Mouse (Mus musculus) midbrain, embryonic 13.5 days (tissue): ENCODE results near the gene Fzd5. TPM values are rescaled to one million over a fixed set of nuclear protein-coding genes. Genes with fewer than 3 reads are reported as not detected.

Experiments used
- ATAC-seq: fragments of 200-750 bp; cut with Nextera tagmentation; 2 replicates; pipeline ENCODE4 v1.8.0; 2017; ENCODE audit warnings: mild to moderate bottlenecking, moderate TSS enrichment, moderate library complexity
- H3K27ac ChIP-seq: fragments of 300-500 bp; sonication (generic); 2 replicates; pipeline ENCODE4 v1.5.1; 2015; ENCODE audit warnings: inconsistent platforms, mild to moderate bottlenecking, moderate library complexity
- H3K27me3 ChIP-seq: fragments of 300-500 bp; sonication (generic); 2 replicates; pipeline ENCODE4 v1.6.1; 2015; ENCODE audit warnings: mild to moderate bottlenecking, inconsistent platforms
- H3K36me3 ChIP-seq: fragments of 300-500 bp; sonication (generic); 2 replicates; pipeline ENCODE4 v1.6.1; 2015; ENCODE audit warnings: mild to moderate bottlenecking, inconsistent platforms
- H3K4me1 ChIP-seq: fragments of 300-500 bp; sonication (generic); replicated peaks from 2 replicates; pipeline ENCODE4 v1.6.1; 2015; ENCODE audit warnings: inconsistent platforms
- H3K4me2 ChIP-seq: fragments of 300-500 bp; sonication (generic); replicated peaks from 2 replicates; pipeline ENCODE4 v1.6.1; 2015; ENCODE audit warnings: moderate library complexity, mild to moderate bottlenecking, inconsistent platforms
- H3K4me3 ChIP-seq: fragments of 300-500 bp; sonication (generic); replicated peaks from 2 replicates; pipeline ENCODE4 v1.5.1; 2015; ENCODE audit warnings: mild to moderate bottlenecking, inconsistent platforms
- H3K9ac ChIP-seq: fragments of 300-500 bp; sonication (generic); replicated peaks from 2 replicates; pipeline ENCODE4 v1.6.1; 2015; ENCODE audit warnings: mild to moderate bottlenecking, inconsistent platforms
- H3K9me3 ChIP-seq: fragments of 300-500 bp; sonication (generic); 2 replicates; pipeline ENCODE4 v1.6.1; 2016; ENCODE audit warnings: mild to moderate bottlenecking, inconsistent platforms
- WGBS: fragments of 180-500 bp; shearing (Covaris S2); methylation state at CpG from one replicate; pipeline ENCODE4 v1.1.7; 2015; 5-methylcytosine and 5-hydroxymethylcytosine counted together
- polyA plus RNA-seq: library from polyadenylated mRNA; unstranded; fragments of >200 nt; fragmentation: Nextera tagmentation; extraction: Ambion mirVana; gene quantifications from 2 replicates; pipeline ENCODE4 v1.2.1, GENCODE M21; 2015

Gene Fzd5
- polyA plus RNA-seq, 1 experiment from 2014 or later = 0.40 TPM

DNA sequence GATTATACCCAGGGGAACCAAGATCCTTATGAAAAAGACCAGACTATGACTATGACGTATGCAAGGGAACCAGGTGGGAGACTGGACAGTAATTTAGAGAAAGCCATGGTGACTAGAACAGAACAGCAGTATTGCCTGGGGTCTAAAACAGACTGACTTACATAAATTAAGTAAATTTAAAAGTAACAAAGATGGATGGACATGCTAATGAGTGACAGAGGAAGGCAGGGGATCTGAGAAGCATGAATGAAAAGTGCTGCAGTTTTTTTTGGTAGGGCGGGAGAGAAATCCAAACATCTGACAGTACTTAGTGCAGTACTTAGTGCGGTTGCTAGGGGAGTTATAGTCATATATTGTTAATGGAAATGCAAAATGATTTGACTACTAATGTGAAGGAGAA, 42.4 kb downstream of the Fzd5 start:
- ATAC-seq = no peak
- no peaks in the 10 kb centered on the region for H3K27me3 ChIP-seq
- H3K4me3 ChIP-seq = no peak overlapping the region
- WGBS = 81% methylated on average over 3 of the region's 3 CpGs
- H3K27ac ChIP-seq = no peak overlapping the region
- no peaks in the 10 kb centered on the region for H3K9me3 ChIP-seq
- H3K4me2 ChIP-seq = no peak overlapping the region
- no peaks in the 10 kb centered on the region for H3K36me3 ChIP-seq
- peaks cover 36% of the 10 kb centered on the region for H3K4me1 ChIP-seq
- no peak overlapping the region for H3K9ac ChIP-seq

DNA sequence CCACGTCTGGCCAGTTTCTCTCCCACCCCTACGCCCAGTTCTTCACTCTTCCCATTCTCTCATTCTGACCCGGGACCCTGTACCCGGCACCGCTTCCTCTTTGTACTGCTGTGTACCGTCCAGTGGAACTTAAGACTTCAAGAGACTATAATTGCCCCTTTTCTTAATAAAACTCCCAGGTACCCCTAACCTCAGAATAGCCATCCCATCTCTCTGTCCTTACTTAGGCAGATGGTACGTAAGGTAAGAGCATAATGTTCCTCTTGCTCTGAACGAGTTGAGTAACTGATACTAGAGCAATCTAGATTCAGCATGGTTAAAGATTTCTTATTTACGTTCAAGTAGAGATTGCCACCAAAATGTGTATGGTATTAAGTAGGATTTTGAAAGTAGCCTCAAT, 46.0 kb downstream of the Fzd5 start:
- ATAC-seq = no peak; the same call in 1 of the 2 replicates
- Histone ChIP-seq H3K27ac (no peak overlapping the region), H3K4me2 (peak overlapping the region; percentile 89), H3K4me3 (peak overlapping the region; percentile 92), H3K9me3 (no peaks in the 10 kb centered on the region), H3K9ac (peak overlapping the region; percentile 93), H3K27me3 (no peaks in the 10 kb centered on the region), H3K4me1 (peaks cover 45% of the 10 kb centered on the region), H3K36me3 (no peaks in the 10 kb centered on the region)
- WGBS = 2% methylated on average over 9 of the region's 9 CpGs

DNA sequence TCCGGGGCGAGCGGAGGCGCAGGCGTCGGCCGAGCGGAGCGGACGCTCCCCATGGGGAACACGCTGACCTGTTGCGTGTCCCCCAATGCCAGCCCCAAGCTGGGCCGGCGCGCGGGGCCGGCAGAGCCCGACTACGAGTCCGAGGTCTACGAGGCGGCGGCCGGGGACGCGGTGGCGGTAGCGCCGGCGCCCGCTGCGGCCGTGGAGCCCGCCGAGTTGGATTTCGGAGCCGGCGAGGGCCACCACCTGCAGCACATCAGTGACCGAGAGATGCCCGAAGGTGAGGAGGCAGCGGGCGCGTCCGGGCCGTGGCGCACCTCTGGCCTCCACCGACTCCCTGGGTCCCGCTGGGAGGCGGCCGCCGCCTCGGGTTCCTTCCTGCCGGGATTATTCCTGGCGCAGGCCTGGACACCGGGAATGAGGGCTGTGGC, 46.4 kb downstream of the Fzd5 start:
- Histone ChIP-seq H3K9ac (peak overlapping the region; percentile 93), H3K9me3 (no peaks in the 10 kb centered on the region), H3K27me3 (no peaks in the 10 kb centered on the region), H3K4me3 (peak overlapping the region; percentile 92), H3K36me3 (no peaks in the 10 kb centered on the region), H3K27ac (peak overlapping the region; percentile 79), H3K4me2 (peak overlapping the region; percentile 89), H3K4me1 (peaks cover 45% of the 10 kb centered on the region)
- WGBS = under 1% methylated on average over 42 of the region's 55 CpGs
- peak; percentile 25 for ATAC-seq

DNA sequence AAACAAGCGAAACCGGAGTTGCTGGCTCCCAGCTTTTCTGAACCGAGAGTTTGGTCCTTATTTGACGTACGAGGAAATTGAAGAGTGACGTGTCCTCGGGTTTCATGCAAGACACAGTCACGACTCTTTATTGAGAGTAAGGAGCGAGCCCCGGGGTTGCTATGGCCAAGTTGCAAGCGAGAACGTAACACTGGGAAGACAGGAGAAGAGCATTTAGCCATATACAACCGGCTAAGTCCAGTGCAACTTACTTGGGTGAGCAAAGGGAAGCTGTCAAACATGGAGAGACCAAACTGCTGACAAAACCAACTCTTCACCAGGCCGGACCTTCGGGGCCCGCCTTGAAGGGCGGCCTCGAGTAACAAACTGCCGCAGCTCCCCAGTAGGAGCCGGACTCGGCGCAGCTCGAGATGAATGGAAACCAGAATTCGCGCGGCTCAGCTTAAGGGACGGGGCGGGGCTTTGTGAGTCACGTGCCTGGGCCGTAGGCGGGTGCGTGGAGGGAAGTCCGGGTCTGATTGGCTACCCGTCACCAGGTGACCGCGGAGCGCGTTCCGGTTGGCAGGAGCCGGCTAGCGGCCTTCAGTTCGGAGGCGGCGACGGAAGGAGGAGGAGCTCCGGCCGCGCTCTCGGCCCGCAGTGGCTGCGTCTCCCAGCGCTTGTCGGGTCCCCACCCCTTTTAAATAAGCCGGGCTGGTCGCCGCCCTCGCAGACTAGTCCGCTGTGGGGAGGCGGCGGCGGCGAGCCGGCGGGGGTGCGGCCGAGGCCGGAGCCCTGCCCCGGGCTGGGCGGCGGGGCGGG, 47.1 kb downstream of the Fzd5 start, which contains the start of gene Ccnyl1:
Gene Ccnyl1 (plus strand): TSS at position 243 of the 801 bp plus-strand sequence.
- Histone ChIP-seq H3K27me3 (no peaks in the 10 kb centered on the region), H3K9me3 (no peaks in the 10 kb centered on the region), H3K27ac (peak within 1 kb of the TSS; percentile 79), H3K36me3 (no peaks in the 10 kb centered on the region), H3K4me3 (peak within 1 kb of the TSS; percentile 92), H3K4me1 (peaks cover 45% of the 10 kb centered on the region), H3K9ac (peak within 1 kb of the TSS; percentile 93), H3K4me2 (peak within 1 kb of the TSS; percentile 89)
- WGBS = under 1% methylated on average over 60 of the region's 71 CpGs
- peak; percentile 99 for ATAC-seq

DNA sequence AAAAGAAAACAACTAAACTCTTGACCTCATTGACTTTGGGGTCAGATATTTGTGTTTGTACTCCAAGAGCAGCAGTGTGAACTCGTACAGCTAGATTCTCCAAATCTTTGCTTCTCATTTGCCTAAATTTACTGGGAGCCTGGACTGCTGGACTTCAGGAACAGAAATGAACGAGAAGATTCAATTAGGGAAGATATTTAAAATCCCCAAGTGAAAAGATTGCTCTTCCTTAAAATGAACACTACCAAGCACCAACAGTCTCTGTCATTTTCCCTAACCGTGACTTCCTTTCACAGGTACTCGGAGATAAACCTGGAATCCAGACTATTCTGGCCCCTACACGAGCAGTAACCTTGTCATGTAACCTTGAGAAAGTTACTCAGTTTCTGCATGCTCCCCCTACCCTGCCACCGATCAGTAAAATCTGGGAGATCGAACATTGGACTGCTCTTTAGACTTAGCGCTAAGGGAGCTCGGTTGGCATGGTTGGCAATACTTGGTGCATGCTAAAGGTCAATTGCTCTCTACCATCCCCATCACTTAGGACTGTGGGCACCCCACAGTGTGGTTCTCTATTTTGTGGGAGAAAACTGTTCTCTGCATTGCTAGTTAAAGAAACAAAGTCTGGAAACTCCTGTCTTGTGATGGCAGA, 47.9 kb downstream of the Fzd5 start:
- H3K9me3 ChIP-seq = no peaks in the 10 kb centered on the region
- peak overlapping the region; percentile 92 for H3K4me3 ChIP-seq
- ATAC-seq = no peak
- peak overlapping the region; percentile 57; the same call in 1 of the 2 replicates for H3K9ac ChIP-seq
- H3K27ac ChIP-seq = no peak overlapping the region
- 25% methylated on average over 9 of the region's 9 CpGs for WGBS
- peak overlapping the region; percentile 80 for H3K4me2 ChIP-seq
- peaks cover 39% of the 10 kb centered on the region for H3K4me1 ChIP-seq
- H3K27me3 ChIP-seq = no peaks in the 10 kb centered on the region
- H3K36me3 ChIP-seq = no peaks in the 10 kb centered on the region

DNA sequence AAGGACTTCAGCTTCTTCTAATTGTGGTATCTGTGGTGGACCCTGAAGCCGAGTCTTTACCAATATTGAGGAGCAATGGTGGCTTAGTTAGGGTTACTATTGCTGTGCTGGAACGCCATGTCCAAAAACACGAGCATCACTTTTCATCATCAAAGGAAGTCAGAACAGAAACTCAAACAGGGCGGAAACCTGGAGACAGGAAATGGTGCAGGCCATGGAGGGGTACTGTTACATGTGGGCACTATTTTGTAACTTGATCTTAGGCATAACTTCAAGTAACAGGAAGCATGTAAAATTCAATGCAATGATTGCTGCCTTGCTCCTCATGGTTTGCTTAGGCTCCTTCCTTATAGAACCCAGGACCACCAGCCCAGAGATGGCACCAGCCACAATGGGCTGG, 49.5 kb downstream of the Fzd5 start:
- no peaks in the 10 kb centered on the region for H3K9me3 ChIP-seq
- H3K27me3 ChIP-seq = no peaks in the 10 kb centered on the region
- no peak overlapping the region for H3K9ac ChIP-seq
- no peaks in the 10 kb centered on the region for H3K36me3 ChIP-seq
- H3K27ac ChIP-seq = no peak overlapping the region
- no peak overlapping the region for H3K4me3 ChIP-seq
- peaks cover 28% of the 10 kb centered on the region for H3K4me1 ChIP-seq
- H3K4me2 ChIP-seq = no peak overlapping the region
- WGBS = 91% methylated on average over 4 of the region's 4 CpGs
- ATAC-seq = no peak

DNA sequence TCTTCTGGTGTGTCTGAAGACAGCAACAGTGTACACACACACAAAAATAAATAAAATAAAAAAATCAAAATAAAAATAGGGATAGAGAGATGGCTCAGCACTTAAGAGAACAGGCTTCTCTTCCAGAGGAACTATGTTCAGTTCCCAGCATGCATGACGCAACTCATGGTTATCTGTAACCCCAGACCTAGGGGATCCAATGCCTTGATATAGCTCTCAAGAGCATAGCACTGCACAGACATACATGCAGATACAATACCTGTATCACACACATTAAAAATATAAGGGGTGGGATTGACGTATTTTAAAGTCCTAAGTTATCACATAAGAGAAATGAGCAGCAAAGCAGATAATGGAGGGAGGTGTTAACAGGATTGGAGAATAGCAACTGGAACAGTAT, 53.1 kb downstream of the Fzd5 start:
- H3K4me3 ChIP-seq = no peak overlapping the region
- H3K27ac ChIP-seq = no peak overlapping the region
- no peaks in the 10 kb centered on the region for H3K36me3 ChIP-seq
- no peak overlapping the region for H3K4me2 ChIP-seq
- ATAC-seq = no peak
- 96% methylated on average over 2 of the region's 2 CpGs for WGBS
- H3K27me3 ChIP-seq = no peaks in the 10 kb centered on the region
- no peak overlapping the region for H3K9ac ChIP-seq
- H3K9me3 ChIP-seq = no peaks in the 10 kb centered on the region
- peaks cover 2% of the 10 kb centered on the region for H3K4me1 ChIP-seq

DNA sequence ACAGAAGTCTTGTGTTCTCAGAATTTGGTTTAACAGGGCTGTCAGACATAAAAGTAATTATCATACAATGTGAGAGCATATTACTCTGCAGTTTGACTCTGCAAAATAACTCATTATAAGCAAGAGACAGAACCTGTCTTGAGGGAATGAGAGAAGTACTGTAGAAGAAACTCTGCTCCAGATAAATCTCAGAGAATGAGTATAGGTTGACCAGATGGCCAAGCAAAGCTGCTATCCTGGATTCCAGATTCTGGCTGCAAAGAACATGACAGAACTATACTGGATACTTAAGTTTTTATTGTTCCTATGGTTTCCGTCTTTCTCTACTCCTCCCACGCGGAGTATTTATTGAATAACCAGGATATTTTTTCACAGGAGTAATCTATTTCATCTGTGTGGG, 54.5 kb downstream of the Fzd5 start:
- H3K27ac ChIP-seq = no peak overlapping the region
- H3K4me1 ChIP-seq = no peaks in the 10 kb centered on the region
- H3K9ac ChIP-seq = no peak overlapping the region
- H3K9me3 ChIP-seq = no peaks in the 10 kb centered on the region
- ATAC-seq = no peak
- H3K36me3 ChIP-seq = no peaks in the 10 kb centered on the region
- no peaks in the 10 kb centered on the region for H3K27me3 ChIP-seq
- H3K4me3 ChIP-seq = no peak overlapping the region
- no peak overlapping the region for H3K4me2 ChIP-seq
- WGBS = 90% methylated on average over 3 of the region's 3 CpGs

DNA sequence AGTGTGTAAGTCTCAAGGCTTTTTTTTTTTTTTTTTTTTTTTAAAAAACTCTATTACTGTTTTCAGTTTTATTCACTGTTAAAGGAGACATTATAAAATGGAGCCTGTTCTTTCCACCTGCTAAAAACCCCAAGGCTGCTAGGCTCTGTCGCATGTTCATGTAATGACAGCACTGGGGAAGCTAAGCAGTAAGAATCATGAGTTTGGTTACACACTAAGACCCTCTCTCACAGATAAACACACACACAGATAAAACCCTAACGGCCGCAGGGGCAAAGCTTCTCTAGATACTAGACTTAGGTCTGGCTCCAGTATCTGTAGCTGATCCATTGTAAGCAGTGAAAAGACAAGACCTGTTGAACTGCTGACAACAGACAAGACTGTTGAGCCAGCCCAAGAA, 56.1 kb downstream of the Fzd5 start:
- Histone ChIP-seq H3K27me3 (no peaks in the 10 kb centered on the region), H3K4me1 (no peaks in the 10 kb centered on the region), H3K36me3 (no peaks in the 10 kb centered on the region), H3K9me3 (no peaks in the 10 kb centered on the region), H3K4me3 (no peak overlapping the region), H3K9ac (no peak overlapping the region), H3K27ac (no peak overlapping the region), H3K4me2 (no peak overlapping the region)
- no peak for ATAC-seq
- 93% methylated on average over 3 of the region's 3 CpGs for WGBS

Other genes with a start within 250 kb of the Fzd5 start
- gene Creb1, start 205.1 kb downstream of the Fzd5 start, polyA plus RNA-seq = 44.4 and 48.8 TPM in 2 replicates
- gene Mettl21a, start 120.5 kb downstream of the Fzd5 start, polyA plus RNA-seq = 21.1 TPM in 2 replicates
- gene Ccnyl1, start 47.3 kb downstream of the Fzd5 start, polyA plus RNA-seq = 5.0 and 6.0 TPM in 2 replicates
- gene Plekhm3, start 219.1 kb upstream of the Fzd5 start, polyA plus RNA-seq = 10.3 and 11.8 TPM in 2 replicates